Mouse (Mus musculus) intestine, embryonic 16.5 days (tissue): ENCODE measurements at regions not wholly inside any gene's neighbourhood (a gene's known extent, or its start where the extent isn't known, plus 50 kb on each side); places are given as distances from the start of the nearest gene placed in this dataset.

Source experiments
- ATAC-seq: fragments of 200-750 bp; cut with Nextera tagmentation; 2 replicates; pipeline ENCODE4 v1.8.0; 2017; ENCODE audit warnings: moderate TSS enrichment, moderate library complexity
- H3K27ac ChIP-seq: fragments of 300-500 bp; sonication (generic); 2 replicates; pipeline ENCODE4 v1.5.1; 2014; ENCODE audit warnings: mild to moderate bottlenecking, low read length
- H3K27me3 ChIP-seq: fragments of 300-500 bp; sonication (generic); replicated peaks from 2 replicates; pipeline ENCODE4 v1.6.1; 2014; ENCODE audit warnings: low read length, control low read depth, mixed read lengths; ENCODE audit not compliant: control insufficient read depth, insufficient read depth
- H3K36me3 ChIP-seq: fragments of 300-500 bp; sonication (generic); 2 replicates; pipeline ENCODE4 v1.6.1; 2014; ENCODE audit warnings: low read length, control low read depth; ENCODE audit not compliant: control insufficient read depth, insufficient read depth
- H3K4me1 ChIP-seq: fragments of 300-500 bp; sonication (generic); 2 replicates; pipeline ENCODE4 v1.6.1; 2014; ENCODE audit warnings: low read length, control low read depth, mixed read lengths; ENCODE audit not compliant: control insufficient read depth, insufficient read depth
- H3K4me2 ChIP-seq: fragments of 300-500 bp; sonication (generic); 2 replicates; pipeline ENCODE4 v1.6.1; 2014; ENCODE audit warnings: low read depth, low read length, control low read depth
- H3K4me3 ChIP-seq: fragments of 300-500 bp; sonication (generic); 2 replicates; pipeline ENCODE4 v1.5.1; 2014; ENCODE audit warnings: mild to moderate bottlenecking, low read length
- H3K9ac ChIP-seq: fragments of 300-500 bp; sonication (generic); 2 replicates; pipeline ENCODE4 v1.6.1; 2014; ENCODE audit warnings: low read depth, low read length
- H3K9me3 ChIP-seq: fragments of 300-500 bp; sonication (generic); 2 replicates; pipeline ENCODE4 v1.6.1; 2016; ENCODE audit warnings: low read length, control low read depth; ENCODE audit not compliant: control insufficient read depth
- WGBS: fragments of 180-500 bp; shearing (Covaris S2); extraction: QIAGEN DNeasy Blood & Tissue Kit; methylation state at CpG from one replicate; pipeline ENCODE4 v1.1.7; 2014; 5-methylcytosine and 5-hydroxymethylcytosine counted together

GRCm38 (mm10) chr17:64935683-64936082, 99.8 kb upstream of the 4930583I09Rik start:
- H3K27ac ChIP-seq = no peak overlapping the region
- H3K9ac ChIP-seq = no peak overlapping the region
- H3K36me3 ChIP-seq = no peaks in the 10 kb centered on the region
- ATAC-seq = peak; percentile 97
- 50% methylated on average over 4 of the region's 4 CpGs for WGBS
- no peak overlapping the region for H3K4me3 ChIP-seq
- H3K4me2 ChIP-seq = no peak overlapping the region
- no peaks in the 10 kb centered on the region for H3K27me3 ChIP-seq
- no peaks in the 10 kb centered on the region for H3K4me1 ChIP-seq
- no peaks in the 10 kb centered on the region for H3K9me3 ChIP-seq

- Histone ChIP-seq H3K27ac (no peak overlapping the region), H3K4me2 (no peak overlapping the region), H3K4me1 (no peaks in the 10 kb centered on the region), H3K9ac (no peak overlapping the region), H3K36me3 (no peaks in the 10 kb centered on the region), H3K9me3 (no peaks in the 10 kb centered on the region), H3K4me3 (no peak overlapping the region), H3K27me3 (no peaks in the 10 kb centered on the region)
- WGBS = 91% methylated on average over 1 of the region's 1 CpGs
- no peak for ATAC-seq
These were observed 98.5 kb upstream of the 4930583I09Rik start for GRCm38 (mm10) chr17:64934411-64934810.

- Histone ChIP-seq H3K27me3 (no peaks in the 10 kb centered on the region), H3K9me3 (no peaks in the 10 kb centered on the region), H3K4me3 (no peak overlapping the region), H3K9ac (no peak overlapping the region), H3K27ac (no peak overlapping the region), H3K4me2 (no peak overlapping the region), H3K4me1 (no peaks in the 10 kb centered on the region), H3K36me3 (no peaks in the 10 kb centered on the region)
- 51% methylated on average over 7 of the region's 7 CpGs for WGBS
- no peak for ATAC-seq
These were observed 95.1 kb upstream of the 4930583I09Rik start for GRCm38 (mm10) chr17:64930816-64931428.

- Histone ChIP-seq H3K4me3 (no peak overlapping the region), H3K36me3 (no peaks in the 10 kb centered on the region), H3K9me3 (no peaks in the 10 kb centered on the region), H3K4me2 (no peak overlapping the region), H3K4me1 (no peaks in the 10 kb centered on the region), H3K27ac (no peak overlapping the region), H3K9ac (no peak overlapping the region), H3K27me3 (no peaks in the 10 kb centered on the region)
- WGBS = 80% methylated on average over 5 of the region's 5 CpGs
- ATAC-seq = no peak
These were observed 87.9 kb upstream of the 4930583I09Rik start for GRCm38 (mm10) chr17:64923762-64924161.

GRCm38 (mm10) chr17:64922235-64922634, 86.4 kb upstream of the 4930583I09Rik start:
- H3K4me3 ChIP-seq = no peak overlapping the region
- H3K4me1 ChIP-seq = no peaks in the 10 kb centered on the region
- H3K27me3 ChIP-seq = no peaks in the 10 kb centered on the region
- H3K9ac ChIP-seq = no peak overlapping the region
- ATAC-seq = no peak
- no peak overlapping the region for H3K27ac ChIP-seq
- no peaks in the 10 kb centered on the region for H3K9me3 ChIP-seq
- no peak overlapping the region for H3K4me2 ChIP-seq
- no peaks in the 10 kb centered on the region for H3K36me3 ChIP-seq
- WGBS = 76% methylated on average over 4 of the region's 4 CpGs

GRCm38 (mm10) chr17:64920236-64920635, 84.4 kb upstream of the 4930583I09Rik start:
- no peak overlapping the region for H3K4me3 ChIP-seq
- 83% methylated on average over 2 of the region's 2 CpGs for WGBS
- no peak overlapping the region for H3K4me2 ChIP-seq
- H3K36me3 ChIP-seq = no peaks in the 10 kb centered on the region
- H3K4me1 ChIP-seq = no peaks in the 10 kb centered on the region
- H3K27ac ChIP-seq = no peak overlapping the region
- no peaks in the 10 kb centered on the region for H3K27me3 ChIP-seq
- no peak overlapping the region for H3K9ac ChIP-seq
- ATAC-seq = no peak
- H3K9me3 ChIP-seq = no peaks in the 10 kb centered on the region

GRCm38 (mm10) chr17:64917830-64918229, 82.0 kb upstream of the 4930583I09Rik start:
- ATAC-seq = no peak
- Histone ChIP-seq H3K9me3 (no peaks in the 10 kb centered on the region), H3K9ac (no peak overlapping the region), H3K4me1 (peaks cover 3% of the 10 kb centered on the region; the same call in 1 of the 2 replicates), H3K36me3 (no peaks in the 10 kb centered on the region), H3K4me2 (no peak overlapping the region), H3K27me3 (no peaks in the 10 kb centered on the region), H3K27ac (no peak overlapping the region), H3K4me3 (no peak overlapping the region)
- WGBS = 90% methylated on average over 4 of the region's 4 CpGs

GRCm38 (mm10) chr17:64916657-64917056, 80.8 kb upstream of the 4930583I09Rik start:
- no peak for ATAC-seq
- Histone ChIP-seq H3K9me3 (no peaks in the 10 kb centered on the region), H3K27ac (no peak overlapping the region), H3K36me3 (no peaks in the 10 kb centered on the region), H3K27me3 (no peaks in the 10 kb centered on the region), H3K9ac (no peak overlapping the region), H3K4me1 (peaks cover 3% of the 10 kb centered on the region; the same call in 1 of the 2 replicates), H3K4me3 (no peak overlapping the region), H3K4me2 (no peak overlapping the region)
- WGBS = 75% methylated on average over 6 of the region's 6 CpGs

- no peak overlapping the region for H3K4me3 ChIP-seq
- H3K9ac ChIP-seq = no peak overlapping the region
- WGBS = 44% methylated on average over 3 of the region's 3 CpGs
- no peaks in the 10 kb centered on the region for H3K27me3 ChIP-seq
- no peaks in the 10 kb centered on the region for H3K9me3 ChIP-seq
- H3K27ac ChIP-seq = no peak overlapping the region
- peaks cover 3% of the 10 kb centered on the region; the same call in 1 of the 2 replicates for H3K4me1 ChIP-seq
- no peaks in the 10 kb centered on the region for H3K36me3 ChIP-seq
- H3K4me2 ChIP-seq = no peak overlapping the region
- no peak for ATAC-seq
These were observed 79.8 kb upstream of the 4930583I09Rik start for GRCm38 (mm10) chr17:64915708-64916107.

- Histone ChIP-seq H3K36me3 (no peaks in the 10 kb centered on the region), H3K4me2 (no peak overlapping the region), H3K27me3 (no peaks in the 10 kb centered on the region), H3K9ac (no peak overlapping the region), H3K9me3 (no peaks in the 10 kb centered on the region), H3K27ac (no peak overlapping the region), H3K4me1 (peaks cover 3% of the 10 kb centered on the region; the same call in 1 of the 2 replicates), H3K4me3 (no peak overlapping the region)
- ATAC-seq = no peak
- WGBS = 47% methylated on average over 4 of the region's 4 CpGs
These were observed 79.2 kb upstream of the 4930583I09Rik start for GRCm38 (mm10) chr17:64915025-64915424.
